Mouse (Mus musculus) limb, embryonic 11.5 days (tissue): ENCODE measurements around the gene Catsper2. TPM values are rescaled to one million over a fixed set of nuclear protein-coding genes. Genes with fewer than 3 reads are reported as not detected.

ENCODE experiments used
- ATAC-seq: fragments of 200-750 bp; cut with Nextera tagmentation; 2 replicates; pipeline ENCODE4 v1.8.0; 2017; ENCODE audit warnings: low read depth; ENCODE audit not compliant: insufficient number of reproducible peaks, low FRiP score, low TSS enrichment
- DNase-seq: peaks from one replicate; pipeline ENCODE4 v3.0.0-alpha.2; 2015; ENCODE audit warnings: low spot score
- H3K27ac ChIP-seq: fragments of 300-500 bp; sonication (generic); replicated peaks from 2 replicates; pipeline ENCODE4 v1.5.1; 2014; ENCODE audit warnings: low read depth, mild to moderate bottlenecking, low read length
- H3K27me3 ChIP-seq: fragments of 300-500 bp; sonication (generic); 2 replicates; pipeline ENCODE4 v1.6.1; 2014; ENCODE audit warnings: mild to moderate bottlenecking, low read length, mixed read lengths; ENCODE audit not compliant: control insufficient read depth, insufficient read depth
- H3K36me3 ChIP-seq: fragments of 300-500 bp; sonication (generic); 2 replicates; pipeline ENCODE4 v1.6.1; 2014; ENCODE audit warnings: mild to moderate bottlenecking, low read length, moderate library complexity, mixed read lengths; ENCODE audit not compliant: control insufficient read depth, insufficient read depth
- H3K4me1 ChIP-seq: fragments of 300-500 bp; sonication (generic); 2 replicates; pipeline ENCODE4 v1.6.1; 2014; ENCODE audit warnings: low read length, mixed read lengths; ENCODE audit not compliant: control insufficient read depth, insufficient read depth
- H3K4me2 ChIP-seq: fragments of 300-500 bp; sonication (generic); 2 replicates; pipeline ENCODE4 v1.6.1; 2014; ENCODE audit warnings: low read depth, mild to moderate bottlenecking, moderate library complexity; ENCODE audit not compliant: severe bottlenecking
- H3K4me3 ChIP-seq: fragments of 300-500 bp; sonication (generic); 2 replicates; pipeline ENCODE4 v1.5.1; 2014; ENCODE audit warnings: low read depth, low read length
- H3K9ac ChIP-seq: fragments of 300-500 bp; sonication (generic); 2 replicates; pipeline ENCODE4 v1.6.1; 2014; ENCODE audit warnings: mild to moderate bottlenecking, low read length
- H3K9me3 ChIP-seq: fragments of 300-500 bp; sonication (generic); 2 replicates; pipeline ENCODE4 v1.6.1; 2016; ENCODE audit warnings: low read length; ENCODE audit not compliant: control insufficient read depth
- whole genome bisulfite sequencing: fragments of 180-500 bp; shearing (Covaris S2); extraction: QIAGEN DNeasy Blood & Tissue Kit; methylation state at CpG from one replicate; pipeline ENCODE4 v1.1.7; 2014; 5-methylcytosine and 5-hydroxymethylcytosine counted together
- polyA plus RNA-seq: library from polyadenylated mRNA; unstranded; fragments of >200 nt; fragmentation: Nextera tagmentation; extraction: Ambion mirVana; gene quantifications from 2 replicates; pipeline ENCODE4 v1.2.1, GENCODE M21; 2014

The Catsper2 gene
- polyA plus RNA-seq, 1 experiment from 2014 or later, result 2.0 TPM

DNA sequence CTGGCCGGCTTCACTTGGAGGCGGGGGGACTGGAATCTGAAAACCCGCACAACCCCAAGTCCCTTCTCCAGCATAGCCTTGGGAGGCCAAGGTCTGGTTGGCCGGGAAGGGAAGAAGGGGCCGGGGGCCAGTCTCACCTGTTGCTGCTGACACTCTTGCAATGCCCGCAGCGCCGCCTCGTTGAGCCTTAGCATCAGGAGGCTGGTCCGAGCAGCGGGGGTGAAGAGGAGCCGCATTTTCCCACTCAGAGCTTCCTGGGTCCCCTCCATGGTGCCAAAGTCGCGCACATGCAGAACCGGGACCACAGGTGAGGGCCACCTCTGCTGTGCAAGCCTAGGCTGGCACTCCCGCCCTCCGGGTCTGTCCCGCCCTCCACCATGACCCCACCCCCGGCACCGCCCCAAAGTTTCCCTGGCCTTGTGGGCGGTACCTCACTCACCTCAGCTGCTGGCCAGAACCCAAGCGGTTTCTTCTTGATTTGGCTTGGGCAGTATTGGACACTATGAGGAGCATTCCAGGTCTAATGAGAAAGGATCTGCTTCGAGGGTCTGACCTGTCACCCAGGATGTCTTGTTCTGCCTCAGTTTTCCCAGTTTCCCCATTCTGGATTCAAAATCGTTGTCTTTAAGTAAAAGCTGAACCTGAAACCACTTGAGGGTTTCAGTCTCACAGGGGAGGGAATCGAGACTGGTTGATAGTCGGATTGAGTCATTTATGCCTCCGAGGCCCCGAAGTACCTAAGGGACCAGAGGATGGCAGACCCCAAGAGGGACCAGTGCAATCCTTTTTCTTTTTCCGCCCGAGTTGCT, 28.9 kb upstream of the Catsper2 start:
- Histone ChIP-seq H3K4me3 (peak overlapping the region; percentile 35), H3K9ac (peak overlapping the region; percentile 47), H3K27ac (no peak overlapping the region), H3K4me1 (0 out of 2 replicates have a peak, but pooled peaks cover 5% of the 10 kb centered on the region), H3K27me3 (no peaks in the 10 kb centered on the region), H3K9me3 (no peaks in the 10 kb centered on the region), H3K4me2 (peak overlapping the region; percentile 91), H3K36me3 (peaks cover 5% of the 10 kb centered on the region; the same call in 1 of the 2 replicates)
- under 1% methylated on average over 30 of the region's 30 CpGs for WGBS
- ATAC-seq, result peak; percentile 86
- peak; percentile 84 for DNase-seq

DNA sequence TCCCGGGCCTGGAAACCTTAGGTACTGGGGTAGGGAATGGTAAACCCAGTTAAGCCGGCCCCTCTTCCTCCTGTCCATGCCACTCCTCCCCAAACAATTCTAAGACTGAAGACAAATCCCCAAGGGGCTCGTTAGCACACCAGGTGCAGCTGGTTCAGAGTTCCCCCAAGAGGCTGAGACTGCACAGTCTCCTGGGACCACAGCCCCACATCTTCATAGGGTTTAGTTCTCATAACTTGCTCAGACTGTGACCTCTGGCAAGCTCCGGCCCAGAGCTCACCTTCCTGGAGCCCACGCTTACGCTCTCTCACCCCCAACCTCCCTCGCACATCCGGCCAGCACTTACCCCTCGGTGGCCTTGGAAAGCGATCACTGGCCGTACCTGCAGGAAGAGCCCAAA, 28.2 kb upstream of the Catsper2 start:
- WGBS, result 8% methylated on average over 11 of the region's 11 CpGs
- peak; percentile 32; the same call in 1 of the 2 replicates for ATAC-seq
- H3K27ac ChIP-seq, result no peak overlapping the region
- 0 out of 2 replicates have a peak, but pooled peaks cover 5% of the 10 kb centered on the region for H3K4me1 ChIP-seq
- H3K4me3 ChIP-seq, result peak overlapping the region; percentile 35
- no peak for DNase-seq
- no peaks in the 10 kb centered on the region for H3K27me3 ChIP-seq
- peaks cover 7% of the 10 kb centered on the region; the same call in 1 of the 2 replicates for H3K36me3 ChIP-seq
- H3K9ac ChIP-seq, result peak overlapping the region; percentile 47
- H3K4me2 ChIP-seq, result peak overlapping the region; percentile 91
- H3K9me3 ChIP-seq, result no peaks in the 10 kb centered on the region

DNA sequence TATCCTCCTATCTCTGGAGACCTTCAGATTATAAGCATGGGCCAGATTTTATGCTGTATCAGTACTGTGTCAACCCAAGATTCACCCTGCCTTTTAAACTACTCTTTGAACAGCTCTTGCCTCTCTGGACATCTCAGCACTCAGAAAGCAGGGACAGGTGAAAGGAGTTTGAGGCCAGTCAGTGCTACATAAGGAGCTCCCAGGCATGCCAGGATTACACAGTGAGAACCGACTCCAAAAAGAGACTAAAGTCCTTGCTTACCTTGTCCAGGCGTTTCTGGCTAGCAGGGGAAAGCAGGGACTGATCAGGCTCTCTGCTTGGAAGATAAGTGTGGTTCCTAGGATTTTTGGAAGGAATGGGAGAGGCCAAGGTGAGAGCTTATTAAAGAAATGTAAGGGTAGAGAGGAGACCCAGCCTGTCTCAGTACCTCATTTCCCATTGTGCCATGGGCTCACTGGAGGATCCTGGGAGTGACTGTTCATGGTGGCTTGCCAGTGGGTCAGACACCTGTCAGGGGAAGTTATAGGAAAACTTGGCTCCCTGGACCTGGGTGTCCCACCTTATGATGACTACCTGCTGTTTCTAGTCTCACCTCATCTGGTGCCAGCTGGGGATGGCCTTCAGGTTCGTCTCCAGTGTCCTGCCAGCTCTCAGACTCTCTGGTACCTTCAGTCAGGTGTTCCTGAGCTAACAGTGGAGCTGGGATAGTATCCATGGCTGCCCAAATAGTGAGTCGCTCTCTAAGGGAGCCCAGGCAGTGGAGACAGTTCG, 27.4 kb upstream of the Catsper2 start:
- Histone ChIP-seq H3K4me1 (0 out of 2 replicates have a peak, but pooled peaks cover 5% of the 10 kb centered on the region), H3K4me2 (no peak overlapping the region), H3K27ac (no peak overlapping the region), H3K4me3 (no peak overlapping the region), H3K36me3 (peaks cover 9% of the 10 kb centered on the region; the same call in 1 of the 2 replicates), H3K9ac (no peak overlapping the region), H3K9me3 (no peaks in the 10 kb centered on the region), H3K27me3 (no peaks in the 10 kb centered on the region)
- no peak for ATAC-seq
- DNase-seq, result no peak
- WGBS, result 58% methylated on average over 5 of the region's 5 CpGs

DNA sequence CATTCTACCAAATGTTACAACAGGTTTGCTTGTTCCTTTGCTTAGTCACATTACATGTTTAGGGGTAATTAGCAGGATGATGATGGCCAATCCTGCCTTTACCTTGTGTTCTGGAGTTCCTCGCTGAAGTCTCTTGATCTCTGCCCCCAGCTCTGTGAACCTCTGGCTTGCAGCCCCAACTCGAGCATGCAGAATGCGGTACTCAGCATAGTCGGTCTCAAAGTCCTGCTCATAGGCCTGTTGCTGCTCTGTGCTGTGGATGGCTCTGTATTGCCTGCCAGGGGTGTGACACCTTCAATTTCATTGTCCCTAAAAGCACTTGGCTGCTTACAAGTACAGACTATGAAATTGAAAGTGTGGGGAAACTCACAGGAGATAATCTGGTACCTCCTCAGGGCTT, 26.2 kb upstream of the Catsper2 start:
- Histone ChIP-seq H3K27ac (no peak overlapping the region), H3K9ac (no peak overlapping the region), H3K27me3 (no peaks in the 10 kb centered on the region), H3K4me3 (no peak overlapping the region), H3K9me3 (no peaks in the 10 kb centered on the region), H3K4me2 (no peak overlapping the region), H3K4me1 (0 out of 2 replicates have a peak, but pooled peaks cover 5% of the 10 kb centered on the region), H3K36me3 (peaks cover 16% of the 10 kb centered on the region; the same call in 1 of the 2 replicates)
- no peak for ATAC-seq
- DNase-seq, result no peak
- 73% methylated on average over 4 of the region's 4 CpGs for WGBS

DNA sequence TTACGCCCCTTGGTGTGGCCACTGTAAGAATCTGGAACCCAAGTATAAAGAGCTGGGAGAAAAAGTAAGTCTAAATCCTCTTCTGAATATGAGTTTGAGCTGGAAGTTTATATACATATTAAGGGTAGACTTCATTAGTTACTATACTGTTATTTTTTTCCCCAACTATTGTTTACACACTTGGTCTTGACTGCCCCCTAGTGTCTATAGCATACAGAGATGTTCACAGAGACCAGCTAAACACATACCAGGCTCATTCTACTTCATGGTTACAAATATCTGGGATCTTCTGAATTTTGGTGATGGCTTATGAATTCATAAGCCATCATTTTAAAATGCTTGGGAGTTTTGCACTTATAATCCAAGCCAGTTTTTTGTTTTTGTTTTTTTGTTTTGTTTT, 21.3 kb upstream of the Catsper2 start:
- no peaks in the 10 kb centered on the region for H3K4me1 ChIP-seq
- no peak overlapping the region for H3K9ac ChIP-seq
- H3K27me3 ChIP-seq, result no peaks in the 10 kb centered on the region
- 100% methylated on average over 1 of the region's 1 CpGs for WGBS
- DNase-seq (no peak), ATAC-seq (no peak)
- no peak overlapping the region for H3K4me3 ChIP-seq
- no peak overlapping the region for H3K27ac ChIP-seq
- H3K4me2 ChIP-seq, result no peak overlapping the region
- peaks cover 44% of the 10 kb centered on the region; the same call in 1 of the 2 replicates for H3K36me3 ChIP-seq
- no peaks in the 10 kb centered on the region for H3K9me3 ChIP-seq

DNA sequence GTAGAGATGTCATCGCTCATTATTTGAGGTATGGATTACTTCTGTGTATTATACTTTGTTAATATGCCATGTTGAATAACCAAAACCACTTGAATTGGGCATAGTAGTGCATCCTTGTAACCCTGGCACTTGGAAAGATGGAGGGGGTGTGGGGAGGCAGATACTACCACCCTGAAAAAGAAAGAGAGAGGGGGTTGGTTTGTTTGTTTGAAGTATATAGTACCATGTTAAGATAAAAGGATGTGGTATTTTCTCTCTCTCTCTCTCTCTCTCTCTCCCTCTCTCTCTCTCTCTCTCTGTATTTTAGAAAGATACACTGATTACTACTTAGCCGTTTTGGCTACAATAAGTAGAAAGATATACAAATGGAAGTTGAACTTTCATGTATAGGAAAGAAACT, 12.3 kb upstream of the Catsper2 start:
- DNase-seq (no peak), ATAC-seq (no peak)
- 96% methylated on average over 2 of the region's 2 CpGs for WGBS
- Histone ChIP-seq H3K27me3 (no peaks in the 10 kb centered on the region), H3K9me3 (no peaks in the 10 kb centered on the region), H3K36me3 (peaks cover 24% of the 10 kb centered on the region), H3K4me2 (no peak overlapping the region), H3K9ac (no peak overlapping the region), H3K27ac (no peak overlapping the region), H3K4me1 (no peaks in the 10 kb centered on the region), H3K4me3 (no peak overlapping the region)

DNA sequence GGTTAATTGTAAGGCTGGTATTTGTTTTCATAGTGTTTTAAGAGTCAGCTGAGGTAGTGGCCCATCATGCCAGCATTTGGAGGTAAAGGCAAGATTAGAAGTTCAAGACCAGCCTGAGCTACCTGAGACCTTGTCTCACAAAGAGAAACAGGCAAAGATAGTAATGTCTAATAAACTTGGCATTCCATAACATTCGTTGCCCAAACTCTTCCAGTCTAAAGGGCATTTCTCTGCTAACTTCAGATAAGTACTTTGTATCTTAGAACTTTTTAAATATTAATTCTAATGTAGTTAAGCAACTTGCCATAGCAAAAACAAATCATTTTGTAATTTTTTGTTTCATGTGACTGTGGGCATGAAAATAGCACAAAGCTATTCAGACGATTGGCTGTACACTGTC, 9.6 kb upstream of the Catsper2 start:
- ATAC-seq, result no peak

DNA sequence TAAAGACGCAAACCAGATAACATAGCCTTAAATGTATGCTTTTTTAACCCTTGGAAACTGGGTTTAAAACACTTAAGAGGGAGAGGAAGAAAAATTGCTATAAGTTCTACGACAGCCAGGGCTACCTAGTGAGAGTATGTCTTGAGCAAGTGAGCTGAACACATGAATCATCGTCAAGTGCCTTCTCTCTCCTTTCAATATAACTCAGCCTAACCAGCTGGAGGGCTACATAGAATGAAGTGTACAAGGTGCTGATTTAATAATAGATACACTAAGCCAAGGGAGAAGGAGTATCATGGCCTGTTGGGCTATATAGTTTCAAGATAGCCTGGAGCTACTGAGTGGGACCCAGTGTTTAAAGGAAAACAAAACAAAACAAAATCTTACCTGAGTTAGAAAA, 4.9 kb upstream of the Catsper2 start:
- no peaks in the 10 kb centered on the region for H3K9me3 ChIP-seq
- DNase-seq, result no peak
- ATAC-seq, result no peak
- no peaks in the 10 kb centered on the region for H3K27me3 ChIP-seq
- 97% methylated on average over 3 of the region's 3 CpGs for WGBS
- H3K9ac ChIP-seq, result no peak overlapping the region
- peaks cover 6% of the 10 kb centered on the region; the same call in 1 of the 2 replicates for H3K4me1 ChIP-seq
- no peak overlapping the region for H3K4me2 ChIP-seq
- H3K27ac ChIP-seq, result no peak overlapping the region
- no peak overlapping the region for H3K4me3 ChIP-seq
- H3K36me3 ChIP-seq, result peaks cover 16% of the 10 kb centered on the region; the same call in 1 of the 2 replicates

More for the DNA sequence above, 9.6 kb upstream of the Catsper2 start:
- no peaks in the 10 kb centered on the region for H3K4me1 ChIP-seq
- no peak overlapping the region for H3K9ac ChIP-seq
- no peaks in the 10 kb centered on the region for H3K9me3 ChIP-seq
- H3K27me3 ChIP-seq, result no peaks in the 10 kb centered on the region
- H3K4me3 ChIP-seq, result no peak overlapping the region
- H3K27ac ChIP-seq, result no peak overlapping the region
- peaks cover 18% of the 10 kb centered on the region; the same call in 1 of the 2 replicates for H3K36me3 ChIP-seq
- no peak overlapping the region for H3K4me2 ChIP-seq
- WGBS, result 96% methylated on average over 2 of the region's 2 CpGs
- DNase-seq, result no peak
